Mouse (Mus musculus): ENCODE measurements around the gene Rin2.

DNA sequence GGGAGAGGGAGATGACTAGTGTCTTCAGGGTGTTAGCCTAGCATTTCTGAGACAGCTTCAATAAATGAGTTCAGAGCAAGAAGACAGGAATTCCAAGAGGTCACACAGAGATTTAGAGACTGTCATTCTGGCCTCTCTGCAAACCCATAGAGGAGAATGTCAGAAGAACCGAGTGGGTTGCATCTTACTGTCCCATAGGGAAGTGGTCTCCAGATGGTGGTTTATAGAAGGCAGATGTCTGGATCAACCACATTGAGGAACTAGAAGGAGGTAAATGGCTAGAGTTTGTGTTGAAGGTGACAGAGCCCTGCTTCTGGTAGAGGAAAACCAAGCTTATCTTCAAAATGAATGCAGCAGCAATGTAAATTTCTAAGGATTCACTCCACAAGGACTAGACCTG is 61.5 kb downstream of the Rin2 start:
- TF ChIP-seq CTCF (IDR thresholded peaks at IDR 0.05; ENCODE audit: control insufficient read depth, insufficient read depth, insufficient replicate concordance, low read depth, low read length) (no peak), POLR2A (IDR thresholded peaks at IDR 0.05; ENCODE audit: control insufficient read depth, low read depth, low read length) (no peak)

Measured in testis, adult 2 months (tissue).